Mouse (Mus musculus) E14TG2a.4 (cell line): ENCODE results near the gene Dock4.

Experiments used
- CTCF ChIP-seq: conservative IDR thresholded peaks from 2 replicates; pipeline ENCODE4 v1.5.1; 2014; ENCODE audit warnings: low read length
- POU5F1 ChIP-seq: IDR thresholded peaks from 2 replicates; pipeline ENCODE4 v1.6.1; 2014; ENCODE audit warnings: low read length, borderline replicate concordance

DNA sequence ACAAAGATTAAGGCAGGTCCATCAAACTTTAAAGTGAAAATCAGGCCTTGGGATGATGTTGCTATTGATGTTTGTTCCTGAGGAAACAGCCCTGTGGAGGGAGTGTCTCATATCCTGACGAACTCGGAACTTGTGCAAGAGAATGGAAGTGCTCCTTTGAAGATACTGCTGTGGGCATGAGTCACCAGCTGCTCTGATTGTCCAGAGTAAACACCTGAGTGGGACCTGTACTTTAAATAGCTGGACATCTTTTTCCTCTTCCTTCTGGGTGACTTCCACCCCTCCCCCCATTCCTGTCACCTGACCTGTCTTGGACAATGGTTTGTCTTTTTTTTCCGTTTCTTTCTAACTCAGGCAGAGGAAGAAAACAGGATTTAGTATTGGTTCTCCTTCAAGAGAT lies 13.2 kb downstream of the Dock4 start:
- no peak for TF ChIP-seq CTCF
- no peak for TF ChIP-seq POU5F1
